Mouse (Mus musculus) testis, postnatal 14 days (tissue): Measurements from ENCODE around the gene Fiz1.
A peak's percentile ranks its signal among the peaks of the same experiment; 100 is the strongest.
"Not testable (repeated sequence)": the region's sequence is repeated elsewhere in the genome, so short reads cannot be mapped to it uniquely, and the experiment has no call there.

Source experiments
- DNase-seq: peaks from one replicate; pipeline ENCODE4 v3.0.0; 2021; ENCODE audit warnings: low spot score

The Fiz1 gene

DNA sequence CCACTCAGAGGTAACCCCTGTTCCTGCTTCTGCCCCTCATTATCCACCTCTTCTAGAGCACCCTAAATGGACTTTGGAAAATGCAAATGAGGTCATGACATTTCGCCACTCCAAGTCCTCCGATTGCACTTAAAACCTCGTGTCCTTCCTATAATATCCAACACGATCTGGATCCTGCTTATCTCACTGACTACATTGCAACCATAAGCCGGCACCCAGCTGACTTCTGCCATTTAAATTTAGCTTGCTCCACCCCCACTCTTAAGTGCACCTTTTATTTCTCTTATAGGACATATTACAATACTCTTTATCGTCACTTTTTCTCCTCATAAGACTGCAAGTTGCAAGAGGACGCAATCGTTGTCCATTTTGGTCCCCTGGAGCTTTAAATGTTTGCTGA is 23.0 kb upstream of the Fiz1 start:
- no peak for DNase-seq

DNA sequence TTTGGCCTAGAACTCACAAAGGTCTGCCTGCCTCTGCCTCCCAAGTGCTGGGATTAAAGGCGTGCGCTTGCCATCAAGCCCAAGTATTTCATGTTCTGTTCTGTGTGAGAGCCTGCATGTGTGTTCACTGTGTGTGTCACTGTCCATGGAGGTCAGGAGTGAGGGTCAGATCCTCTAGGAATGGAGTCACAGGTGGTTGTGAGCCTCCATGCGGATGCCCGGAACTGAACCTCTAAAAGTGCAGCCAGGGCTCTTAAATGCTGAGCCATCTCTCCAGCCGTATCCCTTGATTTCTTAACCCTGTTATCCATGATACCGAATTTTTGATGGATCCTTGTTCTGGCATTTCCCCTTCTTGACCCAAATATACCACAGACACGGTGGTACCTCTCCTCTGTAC is 22.5 kb upstream of the Fiz1 start:
- no peak for DNase-seq

DNA sequence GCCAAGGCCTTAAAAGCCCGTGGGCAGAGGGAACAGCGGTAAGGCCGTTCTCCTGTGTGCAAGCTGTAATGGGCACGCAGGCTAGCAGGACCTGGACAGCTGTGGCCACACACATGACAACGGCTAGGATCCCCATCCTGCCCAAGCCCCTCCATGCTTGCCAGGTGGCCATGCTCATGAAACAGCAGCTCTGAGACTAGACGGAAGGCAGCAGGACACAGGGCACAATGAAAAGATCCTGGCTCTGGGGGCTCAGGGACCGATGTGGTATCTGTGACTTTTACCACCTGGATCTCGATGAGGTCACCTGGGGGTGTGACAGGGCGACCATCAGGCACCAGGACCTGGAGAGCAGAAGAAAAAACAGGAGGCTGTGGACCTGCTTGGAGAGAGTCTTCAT is 21.6 kb upstream of the Fiz1 start:
- DNase-seq = no peak

DNA sequence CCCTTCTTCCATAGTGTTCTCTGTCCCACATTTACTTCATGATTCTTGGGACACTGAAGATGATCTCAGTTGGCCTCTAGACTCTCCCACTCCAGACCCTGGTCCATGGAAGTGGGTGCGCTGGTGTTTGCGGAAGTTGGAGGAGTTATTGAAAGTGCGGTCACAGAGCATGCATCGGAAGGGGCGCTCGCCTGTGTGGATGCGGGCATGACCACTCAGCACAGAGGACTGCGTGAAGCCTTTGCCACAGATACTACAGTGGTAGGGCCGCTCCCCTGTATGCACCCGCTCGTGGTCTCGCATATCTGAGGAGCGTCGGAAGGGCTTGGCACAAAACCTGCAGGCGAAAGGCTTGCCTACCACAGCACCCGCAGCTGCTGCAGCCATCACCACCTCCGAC is 21.1 kb upstream of the Fiz1 start:
- DNase-seq = no peak

DNA sequence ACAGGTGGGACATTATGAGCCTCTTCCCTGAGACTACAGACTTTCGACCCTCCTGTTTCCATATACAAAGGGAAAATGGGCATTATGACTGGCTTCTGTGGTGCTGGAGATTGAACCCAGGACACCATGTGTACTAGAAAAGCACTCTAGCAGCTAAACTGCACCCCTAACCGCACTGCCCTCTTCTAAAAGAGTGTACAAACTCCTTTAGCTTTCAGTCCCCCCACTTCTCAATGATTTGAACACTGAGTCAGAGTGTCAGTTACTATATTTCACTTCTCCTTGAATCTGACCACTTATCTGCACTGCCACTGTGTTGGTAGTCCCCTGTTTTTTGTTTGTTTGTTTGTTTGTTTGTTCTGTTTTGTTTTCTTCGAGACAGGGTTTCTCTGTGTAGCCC is 19.3 kb upstream of the Fiz1 start, which contains the start of gene 4632433K11Rik:
Gene 4632433K11Rik, plus strand, starts transcription at position 301 of the 400 bp plus-strand sequence.
- no peak for DNase-seq

DNA sequence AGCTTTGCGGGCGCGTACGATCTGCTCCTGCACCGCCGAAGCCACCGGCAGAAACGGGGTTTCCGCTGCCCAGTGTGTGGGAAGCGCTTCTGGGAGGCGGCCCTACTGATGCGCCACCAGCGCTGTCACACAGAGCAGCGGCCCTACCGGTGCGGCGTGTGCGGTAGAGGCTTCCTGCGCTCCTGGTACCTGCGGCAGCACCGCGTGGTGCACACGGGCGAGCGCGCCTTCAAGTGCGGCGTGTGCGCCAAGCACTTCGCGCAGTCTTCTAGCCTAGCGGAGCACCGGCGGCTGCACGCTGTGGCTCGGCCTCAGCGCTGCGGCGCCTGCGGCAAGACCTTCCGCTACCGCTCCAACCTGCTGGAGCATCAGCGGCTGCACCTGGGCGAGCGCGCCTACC is 17.0 kb upstream of the Fiz1 start:
- DNase-seq = no peak

DNA sequence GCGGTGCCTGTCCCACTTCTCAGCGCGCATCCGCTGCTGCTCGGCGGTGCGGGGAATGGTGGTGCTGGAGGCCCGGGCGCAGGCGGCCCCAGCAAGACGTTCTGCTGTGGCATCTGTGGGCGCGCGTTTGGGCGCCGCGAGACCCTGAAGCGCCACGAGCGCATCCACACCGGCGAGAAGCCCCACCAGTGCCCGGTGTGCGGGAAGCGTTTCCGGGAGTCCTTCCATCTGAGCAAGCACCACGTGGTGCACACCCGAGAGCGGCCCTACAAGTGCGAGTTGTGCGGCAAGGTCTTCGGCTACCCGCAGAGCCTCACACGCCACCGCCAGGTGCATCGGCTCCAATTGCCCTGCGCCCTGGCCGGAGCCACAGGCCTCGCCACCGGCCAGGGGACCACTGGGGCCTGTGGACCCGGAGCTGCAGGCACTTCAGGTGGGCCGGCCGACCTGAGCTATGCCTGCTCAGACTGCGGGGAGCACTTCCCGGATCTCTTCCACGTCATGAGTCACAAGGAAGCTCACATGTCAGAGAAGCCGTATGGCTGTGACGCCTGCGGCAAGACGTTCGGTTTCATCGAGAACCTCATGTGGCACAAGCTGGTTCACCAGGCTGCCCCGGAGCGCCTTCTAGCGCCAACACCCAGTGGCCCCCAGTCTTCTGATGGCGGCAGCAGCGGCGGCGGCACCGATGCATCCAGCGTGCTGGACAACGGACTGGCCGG is 16.2 kb upstream of the Fiz1 start:
- DNase-seq = peak; percentile 22

DNA sequence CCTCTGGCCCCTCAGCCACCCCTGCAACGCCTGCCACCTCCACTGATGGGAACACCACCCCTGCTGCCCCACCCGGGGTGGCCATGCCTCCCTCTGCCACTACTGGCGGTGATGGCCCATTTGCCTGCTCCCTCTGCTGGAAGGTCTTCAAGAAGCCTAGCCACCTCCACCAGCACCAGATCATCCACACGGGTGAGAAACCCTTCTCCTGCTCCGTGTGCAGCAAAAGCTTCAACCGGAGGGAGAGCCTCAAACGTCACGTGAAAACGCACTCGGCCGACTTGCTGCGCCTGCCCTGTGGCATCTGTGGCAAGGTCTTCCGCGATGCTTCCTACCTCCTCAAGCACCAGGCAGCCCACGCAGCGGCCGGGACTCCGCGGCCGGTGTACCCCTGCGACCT is 15.4 kb upstream of the Fiz1 start:
- DNase-seq = no peak

DNA sequence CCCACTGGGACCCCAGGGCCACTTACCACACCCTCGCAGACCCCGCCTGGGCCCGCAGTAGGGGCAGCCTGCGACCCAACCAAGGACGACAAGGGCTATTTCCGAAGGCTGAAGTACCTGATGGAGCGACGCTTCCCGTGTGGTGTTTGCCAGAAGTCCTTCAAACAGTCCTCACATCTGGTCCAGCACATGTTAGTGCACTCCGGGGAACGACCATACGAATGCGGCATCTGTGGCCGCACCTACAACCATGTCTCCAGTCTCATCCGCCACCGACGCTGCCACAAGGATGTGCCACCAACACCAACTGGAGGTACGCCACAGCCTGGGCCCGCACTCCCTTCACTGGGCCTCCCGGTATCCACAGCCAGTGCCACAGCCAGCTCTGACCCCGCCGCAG is 15.0 kb upstream of the Fiz1 start:
- no peak for DNase-seq

DNA sequence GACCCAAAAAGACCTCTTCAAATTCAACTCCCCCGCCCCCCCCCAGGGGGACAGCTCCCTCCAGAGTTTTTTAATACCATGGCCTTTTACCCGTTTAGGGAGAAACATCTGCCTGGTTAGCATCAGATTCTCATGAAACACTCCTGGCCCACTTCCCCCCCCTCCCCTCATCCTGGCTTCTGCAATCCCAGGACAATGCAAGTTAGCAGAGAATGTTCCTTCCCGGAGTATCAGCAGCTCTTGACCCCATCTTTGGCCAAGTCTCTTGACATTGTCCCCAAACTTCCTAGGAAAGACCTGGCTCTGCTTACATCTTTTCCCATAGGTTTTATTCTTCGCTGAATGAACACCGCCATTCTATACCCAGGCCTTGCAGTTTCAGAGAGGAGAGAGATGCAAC is 6.7 kb upstream of the Fiz1 start:
- no peak for DNase-seq

DNA sequence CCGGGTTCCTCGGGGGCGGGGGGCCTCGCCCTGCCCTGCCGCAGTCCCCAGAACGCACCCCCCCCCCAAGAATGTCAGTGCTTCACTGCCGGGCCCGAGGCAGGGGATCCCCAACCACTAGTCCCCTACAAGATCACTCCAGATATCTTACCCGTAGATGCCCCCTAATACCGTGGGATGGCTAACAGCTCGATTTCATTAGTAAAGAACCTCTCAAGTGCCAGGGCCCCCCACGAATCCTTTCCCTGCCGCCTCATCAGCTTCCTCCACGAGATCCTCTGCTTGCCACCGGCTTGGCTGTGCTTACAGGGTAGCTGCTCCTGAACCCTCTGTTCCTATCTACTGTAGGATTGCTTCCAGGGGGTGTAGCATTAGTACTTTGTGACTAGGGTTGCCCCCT is 6.2 kb upstream of the Fiz1 start:
- no peak for DNase-seq

DNA sequence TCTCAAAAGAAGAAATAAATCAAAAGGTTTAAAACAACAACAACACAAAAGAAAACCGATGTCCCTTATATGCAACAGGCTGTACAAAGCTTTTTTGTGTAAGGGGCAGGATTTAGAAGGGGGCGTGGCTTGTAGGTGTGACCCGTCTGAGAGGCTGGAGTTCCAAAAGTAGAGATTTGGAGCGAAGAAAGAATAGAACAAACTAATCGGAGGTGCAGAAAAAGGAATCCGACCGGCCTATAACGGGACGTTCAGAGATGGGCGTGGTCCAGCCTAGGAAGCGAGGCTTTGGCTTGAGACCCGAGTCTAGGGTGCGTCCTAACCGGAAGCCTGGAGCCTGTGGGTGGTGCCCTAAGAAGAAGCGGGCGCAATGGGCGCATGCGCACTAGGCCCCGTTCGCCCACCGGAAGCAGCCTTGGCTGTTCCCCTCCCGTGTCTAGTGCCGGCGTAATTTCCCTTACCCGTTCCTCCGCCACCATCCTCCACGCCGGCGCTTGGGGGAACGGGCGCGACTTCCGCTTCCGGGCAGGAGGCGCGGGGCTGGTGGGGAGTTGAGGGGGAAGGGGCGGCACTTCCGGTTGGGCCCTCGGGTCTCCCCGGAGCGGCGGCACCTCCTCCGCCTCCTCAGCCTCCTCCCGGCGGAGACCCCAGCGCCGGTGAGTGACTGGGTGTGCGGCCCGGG is 5.6 kb upstream of the Fiz1 start, which contains the start of the genes Zfp865 and Ccdc106:
Gene Zfp865, plus strand, starts transcription at position 377 of the 682 bp plus-strand sequence.
Gene Ccdc106, plus strand, starts transcription at position 554 of the 682 bp plus-strand sequence.
- peak; percentile 98 for DNase-seq

DNA sequence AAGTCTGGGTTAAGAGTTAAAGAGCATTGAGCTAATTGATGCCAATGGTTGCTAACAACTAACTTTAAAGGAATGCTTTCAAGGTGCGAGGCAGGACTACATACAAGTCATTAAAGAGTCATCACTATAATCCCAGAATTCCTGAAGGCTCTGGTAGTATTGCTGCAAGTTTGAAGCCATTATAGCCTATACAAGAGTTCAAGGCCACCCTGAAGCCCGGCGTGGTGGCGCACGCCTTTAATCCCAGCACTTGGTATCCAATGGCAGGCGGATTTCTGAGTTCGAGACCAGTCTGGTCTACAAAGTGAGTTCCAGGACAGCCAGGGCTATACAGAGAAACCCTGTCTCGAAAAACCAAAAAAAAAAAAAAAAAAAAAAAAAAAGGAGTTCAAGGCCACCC is 5.1 kb upstream of the Fiz1 start:
- not testable (repeated sequence) for DNase-seq

DNA sequence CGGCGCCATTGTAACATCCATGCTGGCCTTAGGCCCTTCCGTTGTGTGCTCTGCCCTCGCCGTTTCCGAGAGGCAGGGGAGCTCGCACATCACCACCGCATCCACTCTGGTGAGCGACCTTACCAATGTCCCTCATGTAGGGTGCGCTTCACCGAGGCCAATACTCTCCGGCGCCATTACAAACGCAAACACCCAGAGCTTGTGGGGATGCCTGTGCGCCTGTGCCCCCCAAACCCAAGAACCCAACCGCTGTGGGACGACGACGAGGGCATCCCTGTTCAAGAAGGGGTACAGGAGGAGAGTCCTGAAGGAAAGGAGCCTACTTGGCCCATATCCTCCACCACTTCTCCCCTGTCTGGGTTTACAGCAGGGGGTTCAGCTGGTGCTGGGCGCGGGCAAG is 3.4 kb upstream of the Fiz1 start:
- no peak for DNase-seq

DNA sequence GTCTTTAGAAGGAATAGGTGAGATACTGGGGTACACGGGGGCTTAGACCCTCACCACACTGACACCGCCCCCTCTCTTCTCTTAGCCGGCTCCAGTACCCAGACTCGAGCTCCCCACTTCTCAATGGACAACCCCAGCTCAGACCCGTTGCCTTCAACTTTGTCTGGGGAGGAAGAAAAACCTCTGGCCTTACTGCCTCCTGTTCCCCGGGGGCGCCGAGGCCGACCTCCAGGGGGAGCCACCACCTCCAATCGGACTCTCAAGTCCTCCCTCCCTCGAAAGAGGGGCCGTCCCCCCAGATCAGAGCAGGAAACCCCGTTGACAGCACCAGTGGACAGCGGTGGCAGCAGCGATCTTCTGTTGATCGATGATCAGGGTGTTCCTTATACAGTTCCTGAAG is 2.9 kb upstream of the Fiz1 start:
- no peak for DNase-seq

DNA sequence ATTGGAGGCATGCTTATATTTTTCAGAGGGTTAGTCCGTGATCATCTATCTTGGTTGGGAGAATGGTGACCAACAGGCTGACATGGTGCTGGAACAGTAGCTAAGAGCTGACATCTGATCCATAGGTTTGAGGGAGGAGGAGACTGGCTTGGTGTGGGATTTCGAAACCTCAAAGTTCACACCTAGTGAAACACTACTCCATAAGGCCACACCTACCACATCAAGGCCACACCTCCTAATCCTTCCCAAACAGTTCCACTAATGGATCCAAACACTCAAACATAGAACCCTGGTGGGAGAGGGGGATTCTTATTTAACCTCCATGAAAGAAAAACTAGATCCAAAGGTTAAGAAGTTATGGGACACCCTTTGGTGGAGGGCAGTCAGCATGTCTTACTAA is 2.4 kb upstream of the Fiz1 start:
- DNase-seq = no peak

DNA sequence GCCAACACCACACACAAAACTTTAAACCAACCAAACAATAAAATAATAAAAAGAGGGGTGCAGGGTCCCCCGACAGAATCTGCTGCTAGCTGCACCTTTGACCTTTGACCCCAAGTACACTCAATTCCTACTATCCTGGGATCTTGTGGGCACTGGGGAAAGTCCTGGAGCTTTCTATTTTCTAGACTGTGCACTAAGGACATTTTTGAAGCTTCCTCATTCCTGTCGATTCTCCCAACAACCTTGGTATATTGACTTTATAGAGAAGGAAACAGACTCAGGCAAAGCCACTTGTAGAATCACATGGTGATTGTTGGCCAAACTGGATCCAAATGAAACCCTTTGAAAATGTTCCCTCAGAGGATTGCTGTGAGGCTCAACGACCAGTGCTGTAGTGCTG is 1.6 kb upstream of the Fiz1 start:
- DNase-seq = no peak

DNA sequence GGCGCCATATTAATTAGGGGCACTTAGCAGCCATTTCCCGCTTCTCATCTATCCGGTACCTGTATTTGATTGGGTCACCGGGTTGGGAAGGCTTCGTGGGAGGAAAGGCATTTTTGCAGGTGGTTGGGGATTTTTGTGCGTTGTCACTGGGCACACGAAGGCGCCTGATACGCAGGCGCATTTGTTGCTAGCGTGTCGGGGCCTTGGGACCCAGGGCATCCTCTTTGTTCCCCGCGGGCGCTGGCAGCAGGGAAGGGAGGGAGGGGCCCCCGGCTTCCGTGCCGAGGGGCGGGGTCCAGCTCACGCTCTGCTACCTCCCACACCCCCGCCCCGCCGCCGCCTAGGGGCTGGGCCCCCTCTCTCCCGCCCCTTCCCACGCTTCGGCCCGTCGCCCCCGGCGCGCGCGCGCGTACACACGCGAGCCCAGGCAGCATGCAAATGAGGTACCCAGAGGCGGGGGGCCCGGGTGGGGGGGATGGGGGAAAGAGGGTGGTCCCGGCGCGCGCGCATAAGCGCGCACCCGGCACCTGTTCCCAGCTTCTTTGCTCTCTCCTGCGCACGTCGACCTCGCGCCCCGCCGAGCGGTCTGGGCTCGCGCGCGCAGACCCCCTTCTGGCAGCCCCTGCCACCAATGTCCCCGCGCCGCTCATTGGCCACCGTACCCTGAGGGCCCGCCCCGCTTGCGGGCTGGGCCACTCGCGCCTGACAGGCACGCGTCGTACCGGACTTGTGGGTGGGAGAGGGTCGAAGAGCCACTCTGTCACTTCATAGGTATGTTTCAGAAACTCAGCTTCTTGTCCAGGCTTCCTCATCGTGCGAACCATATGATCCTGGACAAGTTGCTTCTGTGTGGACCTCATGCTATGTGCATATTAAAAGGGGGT is 863 bp upstream of the Fiz1 start, which contains the start of gene Gm44973:
Gene Gm44973, plus strand, starts transcription at position 379 of the 884 bp plus-strand sequence.
- DNase-seq = peak; percentile 94

DNA sequence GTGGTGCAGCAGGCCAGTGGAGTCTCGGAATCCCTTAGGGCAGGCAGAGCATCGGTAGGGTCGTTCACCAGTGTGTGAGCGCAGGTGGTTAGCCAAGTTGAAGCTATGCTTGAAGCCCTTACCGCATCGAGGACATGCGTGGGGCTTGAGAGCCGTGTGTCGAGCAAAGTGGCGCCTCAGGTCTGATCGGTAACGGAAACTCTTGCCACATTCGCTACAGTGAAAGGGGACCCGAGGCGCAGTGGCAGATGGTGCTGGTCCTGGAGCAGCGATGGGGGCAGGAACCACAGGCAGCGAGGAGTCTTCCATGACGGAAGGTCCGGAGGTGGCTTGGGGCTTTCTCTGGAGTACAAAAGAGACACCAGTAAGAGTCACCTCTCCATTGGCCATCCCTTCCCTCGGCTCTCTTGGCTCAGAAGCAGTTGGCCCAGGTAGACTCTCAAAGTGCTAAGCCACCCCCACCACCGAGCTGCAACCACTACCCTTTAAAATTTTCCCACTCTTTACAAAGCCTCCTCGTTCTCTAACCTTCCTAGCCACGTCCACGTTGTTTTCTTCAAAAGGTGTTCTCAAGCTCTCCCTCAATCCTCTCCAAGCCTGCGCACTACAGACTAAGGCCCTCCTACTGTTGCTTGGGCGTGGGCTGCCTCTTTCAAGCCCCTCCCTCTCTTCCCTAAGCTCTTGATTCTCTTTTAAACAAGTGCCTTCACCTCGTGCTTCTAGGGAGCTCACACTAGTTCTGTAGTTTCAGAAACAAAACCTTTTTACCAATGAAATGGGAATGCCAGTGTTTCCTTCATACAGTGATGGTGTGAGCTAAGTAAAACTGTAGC is 1.6 kb downstream of the Fiz1 start:
- no peak for DNase-seq

DNA sequence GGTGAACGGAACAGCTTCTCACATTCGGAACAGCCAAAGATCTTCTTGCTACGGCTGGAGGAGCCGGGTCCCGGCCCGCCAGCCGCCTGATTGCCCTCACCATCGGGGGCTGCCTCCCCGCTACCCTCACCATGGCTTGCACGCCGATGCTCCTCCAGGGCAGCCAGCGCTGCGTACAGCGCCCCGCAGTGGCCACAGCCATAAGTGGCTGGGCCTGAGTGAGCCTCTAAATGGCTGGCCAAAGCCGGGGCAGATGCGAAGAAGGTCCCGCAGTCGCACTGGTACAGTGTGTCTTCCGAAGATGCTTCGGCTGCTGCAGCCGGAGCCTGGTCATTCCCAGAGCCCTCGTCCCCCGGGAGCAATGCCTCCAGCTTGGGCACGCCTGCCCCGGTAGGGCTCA is 6.3 kb downstream of the Fiz1 start:
- DNase-seq = no peak

DNA sequence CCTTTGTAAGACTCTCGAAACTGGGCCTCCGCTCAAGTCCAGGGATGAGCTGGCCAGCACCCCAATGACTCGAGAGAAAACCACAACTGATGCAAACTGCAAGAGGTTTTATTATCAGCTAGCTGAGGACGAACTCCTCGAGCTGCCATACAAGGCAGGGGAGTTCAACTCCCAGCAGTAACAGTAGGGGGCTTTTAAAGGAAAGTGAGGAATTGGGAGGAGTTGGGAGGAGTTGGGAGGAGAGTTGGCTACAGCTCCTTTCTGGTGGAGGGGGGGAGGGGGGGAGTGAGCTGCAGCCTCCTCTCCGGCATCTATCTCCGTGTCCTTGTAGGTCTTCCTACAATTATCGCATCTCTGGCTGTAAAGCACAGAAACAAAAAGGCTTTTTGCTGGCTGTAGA is 11.6 kb downstream of the Fiz1 start:
- DNase-seq = not testable (repeated sequence)

DNA sequence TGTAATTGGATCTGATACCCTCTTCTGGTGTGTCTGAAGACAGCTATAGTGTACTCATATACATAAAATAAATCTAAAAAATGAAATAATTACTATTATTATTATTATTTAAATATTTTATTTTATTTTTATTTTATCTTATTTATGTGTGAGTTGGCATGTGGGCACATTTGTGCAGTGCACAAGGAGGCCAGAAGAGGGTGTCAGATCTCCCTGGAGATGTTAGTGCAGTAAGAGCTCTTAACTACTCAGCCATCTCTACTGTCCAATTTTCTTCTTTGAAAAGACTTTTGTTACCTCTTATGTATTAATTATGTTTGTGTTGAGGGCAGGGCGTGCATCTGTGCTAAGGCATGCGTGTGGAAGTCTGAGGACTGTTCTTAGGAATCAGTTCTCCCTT is 14.6 kb downstream of the Fiz1 start:
- DNase-seq = no peak
